Mouse (Mus musculus) liver, embryonic 14.5 days (tissue): Measurements from ENCODE around the gene Zyg11b. TPM values are rescaled to one million over a fixed set of nuclear protein-coding genes. Genes with fewer than 3 reads are reported as not detected.
A peak's percentile ranks its signal among the peaks of the same experiment; 100 is the strongest.

Experiments
- ATAC-seq: fragments of 200-750 bp; cut with Nextera tagmentation; 2 replicates; pipeline ENCODE4 v1.8.0; 2017; ENCODE audit warnings: moderate number of reproducible peaks, mild to moderate bottlenecking, moderate library complexity; ENCODE audit not compliant: insufficient read depth
- DNase-seq, 3 experiments: peaks; one replicate each; pipeline ENCODE4 v3.0.0-alpha.2; 2012 to 2013; ENCODE audit warnings: low read depth in 3 of 3, low spot score in 3 of 3
- H3K27ac ChIP-seq: fragments of 300-500 bp; sonication (generic); 2 replicates; pipeline ENCODE4 v1.5.1; 2014; ENCODE audit warnings: moderate library complexity, mild to moderate bottlenecking, control low read depth, inconsistent platforms
- H3K27me3 ChIP-seq: fragments of 300-500 bp; sonication (generic); 2 replicates; pipeline ENCODE4 v1.6.1; 2014; ENCODE audit warnings: mild to moderate bottlenecking, low read length, moderate library complexity; ENCODE audit not compliant: control insufficient read depth, insufficient read depth
- H3K36me3 ChIP-seq: fragments of 300-500 bp; sonication (generic); replicated peaks from 2 replicates; pipeline ENCODE4 v1.6.1; 2014; ENCODE audit warnings: low read depth; ENCODE audit not compliant: control insufficient read depth, insufficient read depth
- H3K4me1 ChIP-seq, 2 experiments: fragments of 200-500 bp in 1 of 2; fragments of 300-500 bp in 1 of 2; sonication (generic) in 1 of 2; replicated peaks; 2 replicates each; pipeline ENCODE4 v1.6.1; 2012 to 2014; ENCODE audit warnings: antibody characterized with exemption in 1 of 2, inconsistent platforms in 1 of 2, low read length in 1 of 2; ENCODE audit not compliant: control insufficient read depth in 2 of 2, insufficient read depth in 2 of 2
- H3K4me2 ChIP-seq: fragments of 300-500 bp; sonication (generic); 2 replicates; pipeline ENCODE4 v1.6.1; 2014; ENCODE audit warnings: low read depth, mild to moderate bottlenecking, control low read depth, moderate library complexity
- H3K4me3 ChIP-seq, 2 experiments: fragments of 200-500 bp in 1 of 2; fragments of 300-500 bp in 1 of 2; sonication (generic) in 1 of 2; 2 replicates each; pipeline ENCODE4 v1.5.1; 2012 to 2014; ENCODE audit warnings: low read depth in 2 of 2, low read length in 2 of 2, mild to moderate bottlenecking in 2 of 2, control low read depth in 1 of 2, inconsistent platforms in 1 of 2, moderate library complexity in 1 of 2; ENCODE audit not compliant: insufficient read depth in 1 of 2
- H3K9ac ChIP-seq: fragments of 300-500 bp; sonication (generic); replicated peaks from 2 replicates; pipeline ENCODE4 v1.6.1; 2014; ENCODE audit warnings: mild to moderate bottlenecking, control low read depth, moderate library complexity
- H3K9me3 ChIP-seq: fragments of 300-500 bp; sonication (generic); 2 replicates; pipeline ENCODE4 v1.6.1; 2016; ENCODE audit warnings: low read length, mixed read lengths; ENCODE audit not compliant: control insufficient read depth
- CTCF ChIP-seq: IDR thresholded peaks from 2 replicates; pipeline ENCODE4 v1.5.1; 2016; ENCODE audit warnings: antibody characterized with exemption, low read depth, control low read depth
- EP300 ChIP-seq: IDR thresholded peaks from 2 replicates; pipeline ENCODE4 v1.6.1; 2016; ENCODE audit warnings: antibody characterized with exemption, low read depth
- WGBS: fragments of 180-500 bp; shearing (Covaris S2); extraction: QIAGEN DNeasy Blood & Tissue Kit; methylation state at CpG from one replicate; pipeline ENCODE4 v1.1.7; 2014; ENCODE audit not compliant: insufficient replicate concordance; 5-methylcytosine and 5-hydroxymethylcytosine counted together
- polyA plus RNA-seq, 2 experiments: library from polyadenylated mRNA; depleted of rRNA in 1 of 2; stranded (reverse) in 1 of 2; unstranded in 1 of 2; fragments of >200 nt; fragmentation: Nextera tagmentation in 1 of 2; extraction: Ambion mirVana in 1 of 2; gene quantifications; 2 replicates each; pipeline versions ENCODE4 v1.2.1 to v1.2.3; 2012 to 2014

Gene Zyg11b
- polyA plus RNA-seq (2012; rRNA removed) (1.6 and 2.2 TPM in 2 replicates), polyA plus RNA-seq (2014; fragmentation: Nextera tagmentation; extraction: Ambion mirVana) (2.3 and 3.2 TPM in 2 replicates)

- Histone ChIP-seq H3K9ac (peak within 1 kb of the TSS; percentile 57), H3K36me3 (no peaks in the 10 kb centered on the region), H3K27me3 (no peaks in the 10 kb centered on the region), H3K4me2 (peak within 1 kb of the TSS; percentile 73), H3K4me1 (peaks cover 0 to 17% of the 10 kb centered on the region in 2 experiments), H3K9me3 (no peaks in the 10 kb centered on the region), H3K4me3 (peak within 1 kb of the TSS; percentile 60 to 91), H3K27ac (no peak within 1 kb of the TSS)
- 0 out of 2 replicates have a peak, but pooled peaks have one; percentile 4 for TF ChIP-seq CTCF
- no peak for TF ChIP-seq EP300
- under 1% methylated on average over 58 of the region's 58 CpGs for WGBS
- ATAC-seq = peak; percentile 93
- peak; percentile 84 to 86 (median 86) for DNase-seq
These were observed at the start of gene Zyg11b for GRCm38 (mm10) chr4:108300670-108301373. TSS of gene Zyg11b (minus strand) at chr4:108301096.

GRCm38 (mm10) chr4:108349836-108350547 lies 49.1 kb upstream of the Zyg11b start:
- no peak overlapping the region for H3K9ac ChIP-seq
- H3K27me3 ChIP-seq = no peaks in the 10 kb centered on the region
- H3K4me1 ChIP-seq = peaks cover 2 to 25% of the 10 kb centered on the region in 2 experiments; a peak in 2 of 4 replicates
- H3K4me2 ChIP-seq = no peak overlapping the region
- no peak for ATAC-seq
- 13% methylated on average over 8 of the region's 8 CpGs for WGBS
- no peak overlapping the region for H3K4me3 ChIP-seq
- no peak for DNase-seq
- TF ChIP-seq CTCF (no peak), EP300 (no peak)
- H3K36me3 ChIP-seq = no peaks in the 10 kb centered on the region
- no peaks in the 10 kb centered on the region for H3K9me3 ChIP-seq
- no peak overlapping the region for H3K27ac ChIP-seq

- no peak overlapping the region for H3K27ac ChIP-seq
- no peak for ATAC-seq
- no peak for TF ChIP-seq EP300
- no peak for TF ChIP-seq CTCF
These were observed 48.2 kb upstream of the Zyg11b start for GRCm38 (mm10) chr4:108349064-108349463.

GRCm38 (mm10) chr4:108348256-108348875 lies 47.5 kb upstream of the Zyg11b start:
- H3K9me3 ChIP-seq = no peaks in the 10 kb centered on the region
- no peak overlapping the region for H3K4me2 ChIP-seq
- no peak for TF ChIP-seq CTCF
- no peak for DNase-seq
- H3K4me1 ChIP-seq = peaks cover 0 to 19% of the 10 kb centered on the region in 2 experiments; a peak in 2 of 4 replicates
- no peaks in the 10 kb centered on the region for H3K27me3 ChIP-seq
- no peak overlapping the region for H3K4me3 ChIP-seq
- H3K9ac ChIP-seq = no peak overlapping the region
- peak; percentile 20; the same call in 1 of the 2 replicates for ATAC-seq
- no peaks in the 10 kb centered on the region for H3K36me3 ChIP-seq
- H3K27ac ChIP-seq = no peak overlapping the region
- 31% methylated on average over 5 of the region's 5 CpGs for WGBS

More at GRCm38 (mm10) chr4:108349064-108349463, 48.2 kb upstream of the Zyg11b start:
- 66% methylated on average over 3 of the region's 3 CpGs for WGBS
- no peaks in the 10 kb centered on the region for H3K9me3 ChIP-seq
- no peak for DNase-seq
- H3K4me3 ChIP-seq = no peak overlapping the region
- no peaks in the 10 kb centered on the region for H3K27me3 ChIP-seq
- no peak overlapping the region for H3K9ac ChIP-seq
- no peak overlapping the region for H3K4me2 ChIP-seq
- H3K36me3 ChIP-seq = no peaks in the 10 kb centered on the region
- H3K4me1 ChIP-seq = peaks cover 0 to 22% of the 10 kb centered on the region in 2 experiments; a peak in 2 of 4 replicates
